Mouse (Mus musculus) CH12.LX (cell line): Measurements from ENCODE around the gene Gm20388. TPM values are rescaled to one million over a fixed set of nuclear protein-coding genes. Genes with fewer than 3 reads are reported as not detected.

Experiments used
- DNase-seq: peaks from one replicate; pipeline ENCODE4 v3.0.0-alpha.2; 2013; ENCODE audit errors: extremely low read depth
- H3K27ac ChIP-seq: 2 replicates; pipeline ENCODE4 v1.5.1; 2012; ENCODE audit warnings: low read depth, mild to moderate bottlenecking, control low read depth, moderate library complexity; ENCODE audit not compliant: insufficient read depth
- H3K27me3 ChIP-seq: replicated peaks from 2 replicates; pipeline ENCODE3; 2012; ENCODE audit warnings: inconsistent platforms
- H3K36me3 ChIP-seq, 2 experiments: replicated peaks in 1 of 2; 2 replicates each; pipeline versions ENCODE3 to v1.6.1; 2012; ENCODE audit warnings: inconsistent platforms in 1 of 2, low read length in 1 of 2, mild to moderate bottlenecking in 1 of 2, mixed read lengths in 1 of 2, moderate library complexity in 1 of 2; ENCODE audit not compliant: control insufficient read depth in 1 of 2, insufficient read depth in 1 of 2
- H3K4me1 ChIP-seq, 2 experiments: 2 replicates each; pipeline ENCODE4 v1.6.1; 2012; ENCODE audit warnings: inconsistent platforms in 1 of 2, moderate library complexity in 1 of 2; ENCODE audit not compliant: insufficient read depth in 2 of 2, control insufficient read depth in 1 of 2
- H3K4me2 ChIP-seq: 2 replicates; pipeline ENCODE4 v1.6.1; 2012; ENCODE audit warnings: low read depth, mild to moderate bottlenecking, control low read depth; ENCODE audit not compliant: poor library complexity, insufficient read depth, severe bottlenecking
- H3K4me3 ChIP-seq, 3 experiments: fragments of 150-350 bp in 1 of 3; sonication (generic) in 1 of 3; replicated peaks in 1 of 3; 2 replicates each; pipeline versions ENCODE3 to v1.5.1; 2011 to 2012; ENCODE audit warnings: low read depth in 2 of 3, low read length in 2 of 3, mild to moderate bottlenecking in 2 of 3, moderate library complexity in 2 of 3, control low read depth in 1 of 3, improper control_type of control experiment in 1 of 3, inconsistent platforms in 1 of 3, mixed read lengths in 1 of 3; ENCODE audit not compliant: poor library complexity in 1 of 3
- H3K79me2 ChIP-seq: replicated peaks from 2 replicates; pipeline ENCODE4 v1.6.1; 2012; ENCODE audit warnings: mild to moderate bottlenecking, moderate library complexity; ENCODE audit not compliant: control insufficient read depth, poor library complexity, insufficient read depth, severe bottlenecking; ENCODE audit errors: extremely low read depth
- H3K9ac ChIP-seq: 2 replicates; pipeline ENCODE4 v1.6.1; 2012; ENCODE audit warnings: low read depth, mild to moderate bottlenecking, control low read depth, moderate library complexity; ENCODE audit not compliant: insufficient read depth
- H3K9me3 ChIP-seq: replicated peaks from 2 replicates; pipeline ENCODE3; 2012; ENCODE audit warnings: low read length, inconsistent platforms, mixed read lengths
- BHLHE40 ChIP-seq: IDR thresholded peaks from 2 replicates; pipeline ENCODE4 v1.6.1; 2011; ENCODE audit warnings: mild to moderate bottlenecking, low read depth, low read length, improper control_type of control experiment
- CHD1 ChIP-seq: IDR thresholded peaks from 2 replicates; pipeline ENCODE4 v1.6.1; 2012; ENCODE audit warnings: low read depth, low read length, improper control_type of control experiment, inconsistent platforms
- CHD2 ChIP-seq: IDR thresholded peaks from 2 replicates; pipeline ENCODE4 v1.6.1; 2011; ENCODE audit warnings: low read length, improper control_type of control experiment
- E2F4 ChIP-seq: IDR thresholded peaks from 2 replicates; pipeline ENCODE4 v1.6.1; 2011; ENCODE audit warnings: low read depth, low read length, improper control_type of control experiment; ENCODE audit not compliant: insufficient replicate concordance
- ELF1 ChIP-seq: IDR thresholded peaks from 2 replicates; pipeline ENCODE4 v1.6.1; 2014; ENCODE audit warnings: low read depth, mild to moderate bottlenecking, inconsistent platforms, low read length, improper control_type of control experiment
- EP300 ChIP-seq: IDR thresholded peaks from 2 replicates; pipeline ENCODE4 v1.6.1; 2011; ENCODE audit warnings: low read length, improper control_type of control experiment
- ETS1 ChIP-seq: conservative IDR thresholded peaks from 2 replicates; pipeline ENCODE4 v1.6.1; 2012; ENCODE audit warnings: low read depth, mild to moderate bottlenecking, inconsistent platforms, low read length, improper control_type of control experiment, moderate library complexity
- HCFC1 ChIP-seq: IDR thresholded peaks from 2 replicates; pipeline ENCODE4 v1.6.1; 2012; ENCODE audit warnings: low read depth, mild to moderate bottlenecking, inconsistent platforms, low read length, improper control_type of control experiment
- IRF4 ChIP-seq: IDR thresholded peaks from 2 replicates; pipeline ENCODE4 v1.6.1; 2014; ENCODE audit warnings: low read depth, mild to moderate bottlenecking, inconsistent platforms, low read length, improper control_type of control experiment
- JUND ChIP-seq: conservative IDR thresholded peaks from 2 replicates; pipeline ENCODE4 v1.6.1; 2011; ENCODE audit warnings: low read depth, low read length, improper control_type of control experiment
- MAFK ChIP-seq: IDR thresholded peaks from 2 replicates; pipeline ENCODE4 v1.6.1; 2011; ENCODE audit warnings: low read length, improper control_type of control experiment; ENCODE audit not compliant: insufficient replicate concordance
- MAX ChIP-seq: IDR thresholded peaks from 2 replicates; pipeline ENCODE4 v1.6.1; 2011; ENCODE audit warnings: low read length, improper control_type of control experiment
- MAZ ChIP-seq: IDR thresholded peaks from 2 replicates; pipeline ENCODE4 v1.6.1; 2012; ENCODE audit warnings: low read depth, mild to moderate bottlenecking, inconsistent platforms, low read length, improper control_type of control experiment, moderate library complexity
- MYC ChIP-seq: IDR thresholded peaks from 2 replicates; pipeline ENCODE4 v1.6.1; 2011; ENCODE audit warnings: low read depth, mild to moderate bottlenecking, improper control_type of control experiment, low read length
- PAX5 ChIP-seq: IDR thresholded peaks from 2 replicates; pipeline ENCODE4 v1.6.1; 2012; ENCODE audit warnings: low read length, inconsistent platforms, mixed read lengths
- POLR2A ChIP-seq: IDR thresholded peaks from 2 replicates; pipeline ENCODE4 v1.6.1; 2011; ENCODE audit warnings: low read depth, mild to moderate bottlenecking, improper control_type of control experiment, low read length
- RCOR1 ChIP-seq: conservative IDR thresholded peaks from 2 replicates; pipeline ENCODE4 v1.6.1; 2012; ENCODE audit warnings: low read depth, mild to moderate bottlenecking, inconsistent platforms, low read length, improper control_type of control experiment
- TBP ChIP-seq: conservative IDR thresholded peaks from 2 replicates; pipeline ENCODE4 v1.6.1; 2011; ENCODE audit warnings: low read depth, low read length, improper control_type of control experiment
- UBTF ChIP-seq: IDR thresholded peaks from 2 replicates; pipeline ENCODE4 v1.6.1; 2012; ENCODE audit warnings: low read depth, mild to moderate bottlenecking, inconsistent platforms, low read length, improper control_type of control experiment, moderate library complexity
- USF1 ChIP-seq: IDR thresholded peaks from 2 replicates; pipeline ENCODE4 v1.6.1; 2014; ENCODE audit warnings: low read depth, mild to moderate bottlenecking, inconsistent platforms, low read length, improper control_type of control experiment
- USF2 ChIP-seq: conservative IDR thresholded peaks from 2 replicates; pipeline ENCODE4 v1.6.1; 2011; ENCODE audit warnings: low read depth, low read length, improper control_type of control experiment
- ZKSCAN1 ChIP-seq: IDR thresholded peaks from 2 replicates; pipeline ENCODE4 v1.6.1; 2012; ENCODE audit warnings: low read depth, inconsistent platforms, low read length, improper control_type of control experiment, borderline replicate concordance
- dilution Hi-C: fragments of 300-500 bp; cut with MboI; formaldehyde crosslinking; loops from 2 replicates; pipeline ENCODE4 v1.14.3; 2020; ENCODE audit warnings: low sequenced_read_pairs; ENCODE audit not compliant: extremely low pct_unique_long_range_greater_than_20kb, extremely low pct_ligation_motif_present
- in situ Hi-C: fragments of 300-500 bp; cut with MboI; formaldehyde crosslinking; loops from 3 replicates; pipeline ENCODE4 v1.14.3; 2019; ENCODE audit warnings: low sequenced_read_pairs, low pct_ligation_motif_present, low pct_unique_long_range_greater_than_20kb, mixed read lengths
- polyA plus RNA-seq: library from polyadenylated mRNA; unstranded; fragments of >175 nt; gene quantifications from 2 replicates; pipeline ENCODE4 v1.2.1, GENCODE M21; 2012; ENCODE audit warnings: low read depth; ENCODE audit not compliant: insufficient read length
- total RNA-seq, 2 experiments: library from RNA; depleted of rRNA; stranded (reverse); fragments of 300-350 nt in 1 of 2; fragments of >200 nt in 1 of 2; gene quantifications; 2 replicates each; pipeline ENCODE4 v1.2.3; 2012 to 2014

Gene Gm20388
- total and polyA plus RNA-seq, 3 experiments, result 14.8 to 26.3 (median 22.2) TPM

DNA sequence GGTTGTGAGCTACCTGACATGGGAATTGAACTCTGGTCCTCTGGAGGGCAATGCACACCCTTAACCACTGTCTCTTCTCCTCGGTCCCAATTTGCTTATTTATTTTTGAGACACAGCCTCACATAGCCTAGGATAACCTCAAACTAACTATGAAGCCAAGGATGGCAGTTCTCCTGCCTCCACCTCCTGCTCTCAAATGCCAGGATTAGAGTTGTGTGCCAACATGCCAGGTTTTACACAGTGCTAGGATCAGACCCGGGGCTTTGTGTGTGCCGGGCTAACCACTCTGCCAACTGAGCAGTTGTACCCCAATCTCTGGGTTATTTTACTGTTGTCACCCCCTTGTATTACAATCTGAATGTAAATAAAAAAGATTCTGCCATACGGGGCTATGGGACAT lies 4066.9 kb downstream of the Gm20388 start:
- DNase-seq, result no peak
- H3K4me3 ChIP-seq, result no peak overlapping the region
- H3K9ac ChIP-seq, result no peak overlapping the region
- no peak overlapping the region for H3K4me2 ChIP-seq
- no peaks in the 10 kb centered on the region for H3K79me2 ChIP-seq
- no peak overlapping the region for H3K27ac ChIP-seq
- no peaks in the 10 kb centered on the region for H3K9me3 ChIP-seq
- H3K27me3 ChIP-seq, result no peaks in the 10 kb centered on the region
- dilution Hi-C loops, result no loop called here
- in situ Hi-C loops, result no loop called here
- H3K4me1 ChIP-seq, result peaks cover 0 to 28% of the 10 kb centered on the region in 2 experiments; a peak in 3 of 4 replicates
- peaks cover 0 to 14% of the 10 kb centered on the region in 2 experiments for H3K36me3 ChIP-seq
- TF ChIP-seq EP300, result no peak
- TF ChIP-seq RCOR1, result no peak
- no peak for TF ChIP-seq MAX
- no peak for TF ChIP-seq ZKSCAN1
- TF ChIP-seq POLR2A, result no peak
- TF ChIP-seq MAZ, result no peak
- TF ChIP-seq CHD1, result no peak
- no peak for TF ChIP-seq IRF4
- no peak for TF ChIP-seq BHLHE40
- TF ChIP-seq ETS1, result no peak

DNA sequence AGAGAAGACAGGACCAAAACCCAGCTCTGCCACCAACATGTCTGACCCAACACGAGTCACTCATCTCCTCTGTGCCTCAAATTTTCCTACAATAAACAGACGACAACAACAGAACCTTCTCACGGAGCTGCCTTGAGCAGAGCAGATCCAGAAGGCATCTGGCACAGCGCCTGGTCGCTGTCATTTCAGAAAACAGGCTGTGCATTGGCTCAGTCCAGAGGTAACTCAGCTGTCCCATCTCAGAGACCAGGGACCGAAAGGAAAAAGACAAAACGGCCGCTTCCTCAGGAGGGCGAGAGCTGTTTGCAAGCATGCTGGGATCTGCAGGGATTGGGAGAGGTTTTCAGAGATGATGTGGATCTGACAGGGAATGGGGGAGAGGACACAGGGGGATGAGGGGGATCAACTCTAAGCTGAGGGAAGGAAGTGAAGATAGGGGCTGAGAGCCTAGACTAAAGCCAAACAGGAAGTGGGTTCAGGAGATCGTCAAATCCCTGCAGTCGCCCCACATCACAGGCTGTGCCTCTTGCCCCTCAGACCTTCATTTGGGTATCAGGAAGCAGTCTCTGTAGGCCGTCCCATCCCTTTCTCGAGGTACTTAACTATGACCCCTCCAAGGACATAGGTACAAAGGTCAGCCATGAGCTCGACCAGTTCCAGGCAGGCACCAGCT lies 4067.7 kb downstream of the Gm20388 start:
- Histone ChIP-seq H3K9me3 (no peaks in the 10 kb centered on the region), H3K4me1 (peaks cover 0 to 28% of the 10 kb centered on the region in 2 experiments; a peak in 3 of 4 replicates), H3K4me2 (no peak overlapping the region), H3K79me2 (no peaks in the 10 kb centered on the region), H3K27ac (no peak overlapping the region), H3K9ac (no peak overlapping the region), H3K27me3 (no peaks in the 10 kb centered on the region), H3K4me3 (no peak overlapping the region), H3K36me3 (peaks cover 0 to 13% of the 10 kb centered on the region in 2 experiments)
- no peak for DNase-seq
- TF ChIP-seq MAZ (no peak), ELF1 (no peak), TBP (no peak)
- dilution Hi-C loops, result no loop called here
- in situ Hi-C loops, result no loop called here

DNA sequence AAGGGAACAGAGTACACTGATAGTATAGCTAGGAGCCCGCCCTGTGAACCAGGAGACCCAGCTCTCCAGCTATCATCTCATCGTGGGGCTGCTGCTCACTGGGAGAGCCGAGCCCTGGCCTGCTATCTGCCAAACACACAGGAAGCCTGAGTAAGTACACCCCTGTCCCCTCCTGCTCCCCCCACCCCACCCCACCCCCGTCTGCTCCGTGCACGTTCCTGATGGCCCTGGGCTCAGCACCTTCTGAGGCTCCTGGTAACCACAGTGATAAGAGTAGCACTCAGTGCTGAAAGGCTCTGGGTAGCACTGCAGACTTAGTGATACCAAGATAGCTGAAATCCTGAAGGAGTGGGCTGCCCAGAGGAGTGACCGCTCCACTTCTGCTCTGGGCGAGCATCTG lies 4068.3 kb downstream of the Gm20388 start:
- no peak overlapping the region for H3K4me3 ChIP-seq
- H3K36me3 ChIP-seq, result peaks cover 0 to 10% of the 10 kb centered on the region in 2 experiments
- peaks cover 0 to 34% of the 10 kb centered on the region in 2 experiments; a peak in 3 of 4 replicates for H3K4me1 ChIP-seq
- H3K9me3 ChIP-seq, result no peaks in the 10 kb centered on the region
- in situ Hi-C loops (no loop called here), dilution Hi-C loops (no loop called here)
- no peak overlapping the region for H3K9ac ChIP-seq
- H3K27me3 ChIP-seq, result no peaks in the 10 kb centered on the region
- DNase-seq, result no peak
- no peak for TF ChIP-seq E2F4
- TF ChIP-seq PAX5, result no peak
- no peak for TF ChIP-seq USF2
- TF ChIP-seq BHLHE40, result no peak
- no peak for TF ChIP-seq USF1
- TF ChIP-seq CHD1, result no peak
- no peak for TF ChIP-seq ZKSCAN1
- no peak for TF ChIP-seq MYC
- TF ChIP-seq MAX, result no peak
- no peak for TF ChIP-seq MAFK
- no peak for TF ChIP-seq IRF4
- TF ChIP-seq HCFC1, result no peak
- TF ChIP-seq JUND, result no peak
- no peak for TF ChIP-seq CHD2
- no peak for TF ChIP-seq UBTF
- H3K79me2 ChIP-seq, result no peaks in the 10 kb centered on the region
- H3K27ac ChIP-seq, result no peak overlapping the region
- no peak overlapping the region for H3K4me2 ChIP-seq
